Mouse (Mus musculus): ENCODE measurements around the gene Gm4779. TPM values are rescaled to one million over a fixed set of nuclear protein-coding genes. Genes with fewer than 3 reads are reported as not detected.
A peak's percentile ranks its signal among the peaks of the same experiment; 100 is the strongest.
"Not testable (repeated sequence)": the region's sequence is repeated elsewhere in the genome, so short reads cannot be mapped to it uniquely, and the experiment has no call there.

The Gm4779 gene
- not detected for total RNA-seq (2021)
- long read RNA-seq, experiment 1: 0 reads
- long read RNA-seq, experiment 2: 0 reads

DNA sequence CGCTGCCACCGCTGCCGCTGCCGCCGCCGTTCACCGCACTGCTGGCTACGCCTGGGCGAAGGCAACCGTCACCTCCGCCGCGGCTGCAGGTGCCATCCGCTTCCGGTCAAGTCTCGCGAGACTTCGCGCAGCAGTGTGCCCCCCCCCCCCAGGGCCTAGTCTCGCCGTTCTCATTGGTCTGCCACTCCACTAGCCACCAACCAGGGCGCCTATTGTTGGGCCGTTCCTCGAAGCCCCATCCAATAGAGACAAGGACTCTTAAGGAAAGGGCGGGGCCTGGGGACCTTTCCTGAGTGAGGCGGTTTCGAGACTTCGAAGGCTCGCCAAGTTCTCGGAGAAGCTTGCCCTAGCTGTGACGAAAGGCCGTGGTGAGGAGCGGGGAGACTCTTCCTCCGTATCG, at the start of gene Gm4779, which contains the start of gene 8030474K03Rik:
Gm4779 (minus strand) TSS at position 82 of the 400 bp plus-strand sequence.
8030474K03Rik (plus strand) TSS at position 315 of the 400 bp plus-strand sequence.
- no peak for DNase-seq

DNA sequence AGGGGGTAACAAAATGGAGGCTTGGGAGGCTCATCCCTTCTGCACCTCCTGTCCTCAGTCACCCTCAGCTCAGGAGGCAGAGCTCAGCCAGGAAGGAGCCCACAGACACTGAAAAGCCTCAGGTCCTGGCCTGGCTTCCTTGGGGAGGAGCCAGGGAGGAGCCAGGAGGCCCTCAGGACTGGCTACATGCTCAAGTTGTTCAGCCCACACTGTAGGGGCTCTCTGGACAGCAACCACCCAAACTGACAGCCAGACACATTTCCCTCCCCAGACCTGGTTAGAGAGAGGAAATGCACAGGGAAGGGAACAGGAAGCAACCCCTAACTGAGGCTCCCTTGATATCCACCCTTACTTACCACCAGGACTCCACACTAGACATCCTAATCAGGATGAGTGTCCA, 25.8 kb upstream of the Gm4779 start:
- DNase-seq: not testable (repeated sequence)

DNA sequence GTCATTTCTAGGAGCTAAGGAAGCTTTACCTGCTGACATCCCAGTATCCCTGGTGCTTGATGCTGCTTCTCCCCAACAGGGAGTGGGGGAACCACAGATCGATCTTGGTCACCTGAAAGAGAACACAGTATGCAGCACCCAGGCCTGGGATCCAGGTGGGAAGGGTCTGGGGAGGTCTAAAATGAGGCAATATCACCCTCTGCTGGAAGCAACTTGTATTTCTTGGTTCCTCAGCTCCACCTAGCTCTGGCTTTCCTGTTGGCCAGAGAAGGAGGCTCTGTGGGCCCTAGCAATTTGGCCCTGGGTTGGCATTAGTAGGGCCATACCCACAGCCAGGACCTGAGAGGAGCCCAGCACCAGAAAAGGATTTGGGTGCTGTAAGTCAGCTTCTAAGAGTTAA, 24.9 kb upstream of the Gm4779 start:
- DNase-seq: peak in 1 of 2 experiments; percentile 0

DNA sequence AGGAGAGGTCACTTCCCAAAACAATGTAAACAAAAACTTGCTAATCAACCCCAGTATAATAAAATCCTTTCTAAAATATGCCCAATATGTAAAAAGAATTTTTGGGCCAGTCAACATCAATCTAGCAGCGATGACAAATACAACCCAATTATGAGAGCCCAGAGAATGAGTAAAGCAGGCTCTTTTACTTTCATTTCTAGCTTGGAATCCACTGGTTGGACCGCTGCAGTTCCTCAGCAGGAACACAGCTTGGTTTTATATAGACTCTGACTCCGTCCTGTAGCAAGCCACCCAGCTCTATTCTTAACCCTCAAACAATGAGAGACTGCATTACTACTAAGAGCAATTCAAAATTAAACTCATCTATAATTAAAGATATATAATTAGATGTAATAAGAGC, 17.5 kb upstream of the Gm4779 start:
- no peak for DNase-seq

DNA sequence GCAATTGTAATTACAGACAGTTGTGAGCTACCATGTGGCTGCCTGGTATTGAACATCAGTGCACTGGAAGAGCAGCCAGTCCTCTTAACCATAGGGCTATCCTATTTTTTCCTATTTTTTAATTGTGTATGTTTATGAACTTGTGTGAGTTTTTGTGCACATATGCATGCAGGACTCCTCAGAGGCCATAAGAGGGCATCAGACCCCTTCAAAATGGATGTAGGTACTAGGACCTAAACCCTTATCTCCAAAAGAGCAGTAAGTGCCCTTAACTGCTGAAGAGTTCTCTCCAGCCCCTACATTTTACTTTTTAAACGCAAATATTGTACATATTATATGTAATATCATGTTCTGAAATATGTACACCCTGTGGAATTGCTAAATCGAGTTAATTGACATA, 11.3 kb upstream of the Gm4779 start:
- DNase-seq: no peak

DNA sequence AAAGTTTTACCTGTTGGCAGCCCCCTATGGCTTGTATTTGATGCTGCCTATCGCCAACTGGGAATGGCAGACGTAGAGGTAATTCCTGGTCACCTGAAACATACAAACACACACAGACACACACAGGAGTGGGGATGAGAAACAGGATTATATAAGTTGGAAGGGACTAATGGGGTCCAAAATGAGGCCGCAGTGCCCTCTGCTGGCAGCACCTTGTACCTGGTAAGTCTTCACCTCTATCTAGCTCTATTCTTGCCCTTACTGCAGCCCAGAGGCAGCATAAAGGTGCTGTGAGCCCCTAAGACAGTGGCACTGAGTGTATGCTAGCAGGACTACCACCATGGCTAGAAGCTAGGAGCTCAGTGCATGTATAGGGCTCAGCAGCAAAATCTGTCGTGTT, 2.7 kb downstream of the Gm4779 start:
- DNase-seq: peak; percentile 38 to 71

DNA sequence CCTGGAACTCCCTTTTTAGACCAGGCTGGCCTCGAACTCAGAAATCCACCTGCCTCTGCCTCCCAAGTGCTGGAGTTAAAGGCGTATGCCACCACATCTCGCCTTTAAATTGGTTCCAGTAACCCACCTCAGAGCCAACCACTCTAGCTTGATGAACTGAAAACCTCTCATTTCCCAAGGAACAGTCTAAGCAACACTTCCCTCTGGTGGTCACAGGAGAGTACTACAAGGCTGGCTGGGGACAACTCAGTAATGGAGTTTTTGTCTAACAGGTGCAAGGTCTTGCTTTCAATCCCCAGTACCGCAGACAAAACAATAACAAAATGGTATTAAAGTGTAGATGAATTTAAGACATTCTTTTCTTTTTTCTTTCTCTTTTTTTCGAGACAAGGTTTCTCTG, 22.2 kb downstream of the Gm4779 start:
- peak; percentile 38 to 57 for DNase-seq

DNA sequence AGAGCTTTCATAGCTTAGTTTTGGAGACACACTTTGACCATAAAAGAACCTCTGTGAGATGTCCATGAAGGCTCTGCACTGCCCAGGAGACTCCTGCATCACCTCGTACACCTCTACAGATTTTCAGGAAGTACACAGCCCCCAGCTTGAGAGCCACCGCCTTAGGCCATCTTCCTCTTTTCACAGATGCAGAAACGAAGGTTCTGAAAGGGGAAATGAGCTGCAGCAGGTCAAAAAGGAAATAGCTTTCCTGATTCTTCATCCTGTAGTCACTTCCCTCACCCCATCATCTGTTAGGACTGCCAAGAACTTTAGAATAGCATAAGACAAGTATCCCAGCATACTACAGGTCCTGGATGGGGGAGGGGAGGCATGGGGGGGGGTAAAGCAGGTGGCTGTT, 23.9 kb downstream of the Gm4779 start:
- no peak for DNase-seq

DNA sequence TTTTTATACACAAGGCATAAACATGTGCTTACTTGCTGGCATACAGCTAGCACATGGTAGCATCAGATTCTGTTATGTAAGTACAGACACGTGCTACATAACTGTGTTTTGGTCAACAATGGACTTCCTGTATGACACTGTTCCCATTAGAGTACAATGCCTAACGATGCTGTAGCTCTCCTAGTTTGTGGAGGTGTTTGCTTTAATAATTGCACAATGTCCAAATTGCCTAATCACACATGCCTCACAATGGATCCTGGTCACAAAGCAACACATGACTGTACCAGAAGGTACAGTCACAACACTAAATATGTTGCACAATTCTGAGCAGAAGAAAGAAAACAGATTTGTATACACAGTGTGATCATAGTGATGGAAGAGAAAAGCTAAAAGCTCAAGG, 24.7 kb downstream of the Gm4779 start:
- DNase-seq: no peak

DNA sequence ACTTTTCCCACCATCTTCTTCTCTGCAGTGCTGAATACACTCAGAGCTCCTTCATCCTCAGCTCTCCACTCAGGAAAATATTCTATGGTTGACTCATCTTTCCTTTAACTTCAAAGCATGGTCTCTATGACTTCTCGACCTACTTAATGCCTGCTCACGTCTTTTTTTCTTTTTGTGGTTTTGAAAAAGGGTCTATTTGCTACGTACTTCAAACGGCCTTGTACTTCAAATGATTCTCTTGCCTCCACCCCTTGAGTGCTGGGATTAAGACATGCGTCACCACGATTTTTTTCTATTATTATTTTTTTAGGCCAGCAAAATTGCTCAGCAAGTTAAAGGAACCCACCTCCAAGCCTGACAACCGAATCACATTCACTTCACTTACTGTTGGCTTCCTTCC, 26.9 kb downstream of the Gm4779 start:
- DNase-seq: no peak

DNA sequence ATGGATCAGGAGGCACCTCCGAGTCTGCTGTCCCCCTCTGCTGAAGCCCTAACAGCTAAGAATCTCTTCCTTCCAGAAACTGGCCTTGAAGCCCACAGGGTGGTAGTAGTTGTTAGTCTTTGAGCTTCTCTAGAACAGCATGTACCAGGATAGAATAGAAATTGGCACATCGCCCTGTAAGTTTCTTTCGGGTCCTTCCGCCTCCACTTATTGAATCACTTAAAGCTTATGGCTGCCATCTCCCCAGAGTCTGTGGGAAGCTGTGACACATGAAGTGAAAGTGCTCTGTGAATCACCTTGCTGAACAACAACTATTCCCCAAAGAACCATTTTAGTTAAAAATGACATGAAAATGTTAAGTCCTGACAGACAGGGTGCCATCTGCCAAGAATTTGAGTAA, 29.1 kb downstream of the Gm4779 start:
- no peak for DNase-seq

DNA sequence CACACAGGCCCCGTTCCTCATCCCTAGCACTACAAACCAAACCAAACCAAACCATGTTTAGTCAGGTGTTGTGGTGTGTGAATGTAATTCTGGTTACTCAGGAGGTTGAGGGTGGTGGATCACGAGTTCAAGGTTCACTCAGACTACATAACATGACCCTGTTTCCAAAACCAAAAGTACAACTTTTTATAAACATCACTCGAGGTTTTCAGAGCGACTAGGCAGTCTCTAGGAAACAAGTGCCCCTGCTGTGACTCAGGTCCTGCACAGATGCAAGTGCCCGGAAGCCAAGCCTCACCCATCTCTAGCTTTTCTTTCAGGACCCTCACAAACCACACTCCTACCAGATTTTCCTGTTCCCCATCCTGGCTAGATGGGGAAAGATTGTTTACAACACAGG, 29.6 kb downstream of the Gm4779 start:
- DNase-seq: no peak

DNA sequence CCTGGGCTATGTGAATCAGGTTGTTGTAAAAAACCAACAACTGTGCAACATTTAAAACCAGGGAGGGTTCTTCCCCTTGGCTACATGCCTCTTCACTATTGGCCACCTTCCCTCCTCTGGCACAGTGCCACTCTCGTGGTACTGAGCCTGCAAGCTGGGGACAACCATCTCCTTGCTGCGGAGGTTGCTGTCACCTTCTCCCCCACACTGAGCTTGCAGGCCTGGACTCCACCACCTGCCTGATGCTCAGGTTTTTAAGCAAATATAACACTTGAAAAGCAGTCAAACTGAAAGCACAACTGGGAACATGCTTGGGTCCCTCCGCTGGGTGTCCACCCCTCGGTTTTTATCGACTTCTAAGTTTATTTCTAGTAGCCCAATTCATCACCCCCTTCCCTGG, 39.7 kb downstream of the Gm4779 start:
- peak; percentile 5 to 27 for DNase-seq

DNA sequence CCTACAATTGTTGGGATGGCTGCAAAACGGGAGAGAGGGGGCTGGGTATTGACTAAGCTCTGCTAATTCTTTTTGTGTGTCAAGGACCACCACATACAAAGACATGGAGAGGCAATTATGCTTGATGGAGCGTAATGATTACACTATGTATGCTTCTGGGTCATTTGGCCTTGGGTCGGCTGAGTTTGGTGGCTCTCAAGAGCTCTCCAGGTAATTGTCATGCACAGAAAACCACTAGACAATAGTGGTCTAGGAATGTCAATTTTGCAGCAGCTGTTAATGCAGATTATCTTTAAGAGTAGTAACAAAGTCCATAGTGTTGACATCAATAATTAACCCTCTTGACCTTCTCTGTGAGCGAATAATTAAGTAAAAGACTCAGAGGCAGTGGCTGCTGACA, 44.1 kb downstream of the Gm4779 start:
- DNase-seq: no peak

DNA sequence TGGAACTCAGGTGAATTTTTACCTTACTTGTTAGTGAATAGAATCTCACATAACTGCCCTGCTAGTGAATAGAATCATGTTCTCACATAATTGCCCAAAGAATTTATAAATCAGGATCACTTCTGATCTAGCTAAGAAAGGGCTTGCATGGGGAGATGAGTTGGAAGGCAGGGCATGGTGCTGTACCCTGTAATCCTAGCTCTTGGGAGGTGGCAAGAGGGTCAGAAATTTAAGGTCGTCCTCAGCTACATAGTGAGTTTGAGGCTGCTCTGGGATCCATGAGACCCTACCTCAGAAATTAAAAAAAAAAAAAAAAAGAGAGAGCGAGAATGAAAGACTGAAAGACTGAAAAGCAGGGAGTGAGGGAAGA, 53.2 kb downstream of the Gm4779 start:
- DNase-seq: no peak

DNA sequence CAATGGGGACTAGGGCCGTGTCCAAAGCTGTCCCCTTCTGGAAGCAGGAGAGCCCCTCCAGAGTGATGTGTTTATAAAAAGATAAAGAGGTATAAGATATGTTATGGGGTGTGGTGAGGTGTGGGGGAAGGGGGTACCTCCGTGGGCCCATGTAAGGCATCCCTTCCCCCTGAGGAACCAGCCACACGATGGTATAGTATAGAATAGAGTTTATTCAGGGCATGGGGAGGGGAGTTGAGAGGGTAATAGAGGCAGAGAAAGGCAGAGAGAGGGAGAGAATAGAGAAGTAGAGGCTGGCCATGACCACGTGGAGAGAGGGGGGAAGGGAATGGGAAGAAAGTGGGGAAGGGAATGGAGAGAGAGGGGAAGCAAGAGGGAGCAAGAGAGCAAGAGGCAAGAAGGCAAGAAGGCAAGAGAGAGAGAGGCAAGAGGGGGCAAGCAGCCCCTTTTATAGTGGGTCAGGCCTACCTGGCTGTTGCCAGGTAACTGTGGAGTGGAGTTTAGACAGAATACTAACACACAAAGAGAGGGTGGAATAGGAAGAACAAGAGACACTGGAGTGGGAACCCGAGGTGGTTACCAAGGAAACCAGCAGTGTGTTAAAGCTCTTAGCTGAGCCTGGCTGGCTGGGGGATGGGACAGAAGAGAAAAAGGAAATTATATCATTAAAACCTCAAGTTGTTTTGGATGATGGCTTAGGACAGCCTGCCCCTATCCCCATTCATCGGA, 53.7 kb downstream of the Gm4779 start:
- DNase-seq: no peak

Other genes with a start within 250 kb of the Gm4779 start
- 100 to 1,000 TPM; 144 to 177 TPM for gene Ogt, start 154.4 kb downstream of the Gm4779 start, total RNA-seq (2021)
- under 1 TPM; 0.16 to 0.17 TPM for gene Cxcr3, start 60.2 kb downstream of the Gm4779 start, total RNA-seq (2021)
- not detected for gene 8030474K03Rik, start 233 bp upstream of the Gm4779 start, total RNA-seq (2021)
- 1 to 10 TPM; 3.6 to 7.1 TPM for gene Nhsl2, start 55.0 kb upstream of the Gm4779 start, total RNA-seq (2021)

Measured in adrenal gland, postnatal 36 days (tissue).